Mouse (Mus musculus) midbrain, embryonic 11.5 days (tissue): Measurements from ENCODE around the gene Fbxo47. TPM values are rescaled to one million over a fixed set of nuclear protein-coding genes. Genes with fewer than 3 reads are reported as not detected.
"Not testable (repeated sequence)": the region's sequence is repeated elsewhere in the genome, so short reads cannot be mapped to it uniquely, and the experiment has no call there.

Experiments
- ATAC-seq: fragments of 200-750 bp; cut with Nextera tagmentation; 2 replicates; pipeline ENCODE4 v1.8.0; 2017; ENCODE audit warnings: moderate TSS enrichment, moderate library complexity; ENCODE audit not compliant: low FRiP score
- DNase-seq: peaks from one replicate; pipeline ENCODE4 v3.0.0; 2015; ENCODE audit warnings: low spot score; ENCODE audit errors: missing footprints
- H3K27ac ChIP-seq: fragments of 300-500 bp; sonication (generic); 2 replicates; pipeline ENCODE4 v1.5.1; 2014; ENCODE audit warnings: low read depth, low read length
- H3K27me3 ChIP-seq: fragments of 300-500 bp; sonication (generic); 2 replicates; pipeline ENCODE4 v1.6.1; 2014; ENCODE audit warnings: mild to moderate bottlenecking, low read length, moderate library complexity, mixed read lengths; ENCODE audit not compliant: control insufficient read depth, insufficient read depth
- H3K36me3 ChIP-seq: fragments of 300-500 bp; sonication (generic); 2 replicates; pipeline ENCODE4 v1.6.1; 2014; ENCODE audit warnings: mild to moderate bottlenecking, low read length, moderate library complexity, mixed read lengths; ENCODE audit not compliant: control insufficient read depth, insufficient read depth
- H3K4me1 ChIP-seq: fragments of 300-500 bp; sonication (generic); 2 replicates; pipeline ENCODE4 v1.6.1; 2014; ENCODE audit warnings: low read length; ENCODE audit not compliant: control insufficient read depth, insufficient read depth
- H3K4me2 ChIP-seq: fragments of 300-500 bp; sonication (generic); 2 replicates; pipeline ENCODE4 v1.6.1; 2014; ENCODE audit warnings: mild to moderate bottlenecking, moderate library complexity
- H3K4me3 ChIP-seq: fragments of 300-500 bp; sonication (generic); 2 replicates; pipeline ENCODE4 v1.5.1; 2014; ENCODE audit warnings: low read depth, low read length
- H3K9ac ChIP-seq: fragments of 300-500 bp; sonication (generic); 2 replicates; pipeline ENCODE4 v1.6.1; 2014; ENCODE audit warnings: low read length
- H3K9me3 ChIP-seq: fragments of 300-500 bp; sonication (generic); 2 replicates; pipeline ENCODE4 v1.6.1; 2016; ENCODE audit warnings: low read length; ENCODE audit not compliant: control insufficient read depth
- WGBS: fragments of 180-500 bp; shearing (Covaris S2); extraction: QIAGEN DNeasy Blood & Tissue Kit; methylation state at CpG from one replicate; pipeline ENCODE4 v1.1.7; 2014; 5-methylcytosine and 5-hydroxymethylcytosine counted together
- polyA plus RNA-seq: library from polyadenylated mRNA; unstranded; fragments of >200 nt; fragmentation: Nextera tagmentation; extraction: Ambion mirVana; gene quantifications from 2 replicates; pipeline ENCODE4 v1.2.1, GENCODE M21; 2014

Gene Fbxo47
- polyA plus RNA-seq, 1 experiment from 2014 or later = 0.96 TPM

- Histone ChIP-seq H3K4me1 (no peaks in the 10 kb centered on the region), H3K27ac (no peak overlapping the region), H3K9ac (no peak overlapping the region), H3K9me3 (no peaks in the 10 kb centered on the region), H3K36me3 (no peaks in the 10 kb centered on the region), H3K4me3 (no peak overlapping the region), H3K27me3 (no peaks in the 10 kb centered on the region), H3K4me2 (no peak overlapping the region)
- ATAC-seq = no peak
- DNase-seq = no peak
- WGBS = 70% methylated on average over 5 of the region's 5 CpGs
Observed at GRCm38 (mm10) chr11:97891821-97892220, 7.9 kb upstream of the Fbxo47 start.

DNA sequence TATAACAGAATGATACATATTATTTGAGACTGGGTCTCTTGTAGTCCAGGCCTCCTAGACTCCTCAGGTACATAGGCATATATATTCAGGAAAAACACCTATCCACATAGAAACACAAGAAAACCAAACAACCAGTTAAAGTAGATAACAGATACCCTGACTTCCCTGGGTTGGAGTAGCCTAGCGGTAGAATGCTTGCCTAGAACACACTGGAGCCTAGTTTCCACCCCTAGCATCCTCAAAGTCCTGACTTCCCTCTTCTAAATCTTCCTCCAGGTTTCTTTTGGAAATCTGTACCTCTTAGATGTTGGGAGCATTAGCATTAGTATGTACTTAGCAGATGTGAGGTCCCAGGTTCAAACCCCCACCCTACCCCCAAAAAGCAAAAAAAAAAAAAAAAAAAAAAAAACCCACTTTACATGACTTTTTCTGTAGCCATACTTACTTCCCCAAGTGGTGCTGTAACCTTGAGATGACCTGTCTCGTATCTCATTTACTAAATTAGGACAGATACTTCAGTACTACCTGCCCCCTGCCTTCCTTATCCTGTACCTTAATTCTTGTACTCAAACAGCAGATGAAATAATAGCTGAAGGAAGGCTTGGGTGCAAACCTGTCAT is 1.5 kb upstream of the Fbxo47 start:
- H3K4me1 ChIP-seq = no peaks in the 10 kb centered on the region
- H3K4me2 ChIP-seq = no peak overlapping the region
- ATAC-seq = no peak
- peak; percentile 85 for DNase-seq
- 93% methylated on average over 2 of the region's 2 CpGs for WGBS
- no peak overlapping the region for H3K9ac ChIP-seq
- no peaks in the 10 kb centered on the region for H3K27me3 ChIP-seq
- no peak overlapping the region for H3K27ac ChIP-seq
- H3K4me3 ChIP-seq = no peak overlapping the region
- no peaks in the 10 kb centered on the region for H3K9me3 ChIP-seq
- H3K36me3 ChIP-seq = no peaks in the 10 kb centered on the region

DNA sequence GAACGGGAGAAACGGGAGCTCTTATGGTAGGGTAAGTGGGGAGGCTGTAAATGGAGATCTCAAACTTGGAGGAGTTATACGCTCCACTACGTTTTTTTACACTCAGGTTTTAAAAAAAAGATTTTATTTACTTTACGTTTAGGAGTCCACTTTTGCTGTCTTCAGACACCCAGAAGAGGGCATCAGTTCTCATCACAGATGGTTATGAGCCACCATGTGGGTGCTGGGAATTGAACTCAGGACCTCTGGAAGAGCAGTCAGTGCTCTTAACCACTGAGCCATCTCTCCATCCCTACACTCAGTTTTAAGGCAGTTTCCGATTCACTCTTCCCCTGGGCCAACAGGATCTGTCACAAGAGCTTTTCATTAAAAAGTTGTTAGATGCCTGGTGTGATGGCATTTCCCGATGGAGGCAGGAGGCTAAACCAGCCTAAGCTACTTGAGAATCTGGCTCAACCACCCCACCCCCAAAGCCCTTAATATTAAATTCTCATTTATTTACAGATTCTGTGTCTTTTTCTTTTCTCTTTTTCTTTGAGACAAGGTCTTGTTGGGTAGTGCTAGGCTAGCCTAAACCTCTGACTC is 739 bp upstream of the Fbxo47 start:
- Histone ChIP-seq H3K27ac (peak overlapping the region; percentile 74; the same call in 1 of the 2 replicates), H3K4me3 (peak overlapping the region; percentile 52), H3K27me3 (no peaks in the 10 kb centered on the region), H3K4me1 (no peaks in the 10 kb centered on the region), H3K36me3 (no peaks in the 10 kb centered on the region), H3K4me2 (peak overlapping the region; percentile 37), H3K9ac (peak overlapping the region; percentile 41; the same call in 1 of the 2 replicates), H3K9me3 (no peaks in the 10 kb centered on the region)
- peak; percentile 87 for DNase-seq
- 28% methylated on average over 7 of the region's 7 CpGs for WGBS
- peak; percentile 27; the same call in 1 of the 2 replicates for ATAC-seq

- ATAC-seq (peak; percentile 65), DNase-seq (peak; percentile 97)
- H3K4me1 ChIP-seq = no peaks in the 10 kb centered on the region
- no peaks in the 10 kb centered on the region for H3K36me3 ChIP-seq
- H3K9ac ChIP-seq = peak overlapping the region; percentile 68
- H3K4me3 ChIP-seq = peak overlapping the region; percentile 52
- H3K4me2 ChIP-seq = peak overlapping the region; percentile 54
- no peaks in the 10 kb centered on the region for H3K27me3 ChIP-seq
- peak overlapping the region; percentile 57; the same call in 1 of the 2 replicates for H3K27ac ChIP-seq
- H3K9me3 ChIP-seq = no peaks in the 10 kb centered on the region
- 3% methylated on average over 26 of the region's 26 CpGs for WGBS
Observed at GRCm38 (mm10) chr11:97883542-97883917, 424 bp downstream of the Fbxo47 start.

- H3K4me2 ChIP-seq = no peak overlapping the region
- H3K9ac ChIP-seq = no peak overlapping the region
- H3K4me3 ChIP-seq = no peak overlapping the region
- no peaks in the 10 kb centered on the region for H3K4me1 ChIP-seq
- 92% methylated on average over 4 of the region's 4 CpGs for WGBS
- peak; percentile 84 for DNase-seq
- no peaks in the 10 kb centered on the region for H3K9me3 ChIP-seq
- ATAC-seq = no peak
- H3K36me3 ChIP-seq = no peaks in the 10 kb centered on the region
- H3K27me3 ChIP-seq = no peaks in the 10 kb centered on the region
- no peak overlapping the region for H3K27ac ChIP-seq
Observed at GRCm38 (mm10) chr11:97880362-97880761, 3.6 kb downstream of the Fbxo47 start.

DNA sequence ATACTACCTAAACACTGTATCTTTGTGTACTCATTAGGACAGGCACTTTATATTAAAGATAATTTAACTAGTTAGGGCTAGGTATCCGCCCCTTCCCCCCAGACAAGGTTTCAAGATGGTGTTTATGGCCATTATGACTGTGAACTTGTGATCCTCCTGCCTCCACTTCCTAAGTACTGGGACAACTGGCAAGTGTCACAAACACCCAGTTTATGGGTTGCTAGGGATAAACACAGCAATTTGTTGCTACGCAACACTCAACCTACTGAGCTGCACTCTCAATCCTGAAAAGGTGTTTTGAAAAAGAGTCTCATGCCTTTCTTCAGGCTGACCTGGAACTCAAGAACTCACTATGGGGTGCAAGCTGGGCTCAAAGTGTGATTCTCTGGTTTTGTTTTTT is 6.6 kb downstream of the Fbxo47 start:
- Histone ChIP-seq H3K27me3 (no peaks in the 10 kb centered on the region), H3K4me1 (no peaks in the 10 kb centered on the region), H3K9me3 (no peaks in the 10 kb centered on the region), H3K9ac (no peak overlapping the region), H3K27ac (no peak overlapping the region), H3K4me3 (no peak overlapping the region), H3K36me3 (no peaks in the 10 kb centered on the region), H3K4me2 (no peak overlapping the region)
- ATAC-seq (no peak), DNase-seq (no peak)
- WGBS = 85% methylated on average over 2 of the region's 2 CpGs

DNA sequence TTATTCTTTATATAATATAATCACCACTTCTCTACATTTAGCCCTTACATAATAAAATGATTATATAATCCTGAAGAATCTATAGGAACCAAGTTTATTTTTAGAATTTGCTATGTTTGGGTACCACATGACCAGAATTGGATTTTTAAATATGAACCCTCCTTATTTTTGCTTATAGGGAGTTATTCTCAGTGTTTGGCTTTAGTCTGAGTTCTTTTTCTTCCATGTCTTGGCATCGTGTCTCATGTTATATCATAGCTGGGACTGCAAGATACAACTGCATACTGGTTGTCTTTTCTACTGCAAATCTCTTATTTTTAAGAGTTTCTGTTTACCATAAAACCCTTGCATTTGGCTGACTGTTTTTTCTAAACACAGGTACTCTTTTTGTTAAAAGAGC is 9.6 kb downstream of the Fbxo47 start:
- Histone ChIP-seq H3K4me1 (no peaks in the 10 kb centered on the region), H3K4me3 (no peak overlapping the region), H3K9ac (no peak overlapping the region), H3K36me3 (no peaks in the 10 kb centered on the region), H3K27me3 (no peaks in the 10 kb centered on the region), H3K9me3 (no peaks in the 10 kb centered on the region), H3K4me2 (no peak overlapping the region), H3K27ac (no peak overlapping the region)
- ATAC-seq (no peak), DNase-seq (no peak)
- WGBS = 79% methylated on average over 1 of the region's 1 CpGs

GRCm38 (mm10) chr11:97872378-97872777 is 11.6 kb downstream of the Fbxo47 start:
- ATAC-seq, H3K4me2 ChIP-seq, H3K4me3 ChIP-seq, H3K27ac ChIP-seq, H3K36me3 ChIP-seq, H3K9ac ChIP-seq, DNase-seq, H3K9me3 ChIP-seq, H3K4me1 ChIP-seq, H3K27me3 ChIP-seq: not testable (repeated sequence)
- WGBS = 88% methylated on average over 5 of the region's 5 CpGs

DNA sequence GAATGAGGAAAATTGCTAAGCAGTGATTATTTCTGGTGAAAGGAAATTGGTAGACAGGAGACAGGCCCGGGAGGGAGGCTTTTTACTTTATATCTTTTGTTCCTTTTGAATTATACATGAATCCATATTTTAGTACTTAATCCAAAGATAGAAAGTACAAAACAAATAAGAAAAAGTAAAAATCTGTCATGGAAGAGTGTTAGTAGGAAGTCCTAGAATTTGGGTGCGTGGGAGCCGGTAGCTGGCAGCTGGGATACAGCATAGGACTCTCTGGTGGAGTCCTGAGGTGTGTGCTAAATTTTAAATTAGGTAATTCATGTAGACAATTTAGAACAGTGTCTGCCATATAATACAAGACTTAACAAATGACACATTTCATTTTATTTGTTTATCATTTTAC is 16.4 kb downstream of the Fbxo47 start:
- 90% methylated on average over 3 of the region's 3 CpGs for WGBS
- H3K36me3 ChIP-seq = no peaks in the 10 kb centered on the region
- H3K9ac ChIP-seq = no peak overlapping the region
- no peaks in the 10 kb centered on the region for H3K9me3 ChIP-seq
- H3K27me3 ChIP-seq = no peaks in the 10 kb centered on the region
- H3K4me2 ChIP-seq = no peak overlapping the region
- ATAC-seq (no peak), DNase-seq (no peak)
- H3K27ac ChIP-seq = no peak overlapping the region
- no peaks in the 10 kb centered on the region for H3K4me1 ChIP-seq
- no peak overlapping the region for H3K4me3 ChIP-seq
